Comparison of ENCODE assay signal across 8 mouse cellular contexts in the genomic region with DNA sequence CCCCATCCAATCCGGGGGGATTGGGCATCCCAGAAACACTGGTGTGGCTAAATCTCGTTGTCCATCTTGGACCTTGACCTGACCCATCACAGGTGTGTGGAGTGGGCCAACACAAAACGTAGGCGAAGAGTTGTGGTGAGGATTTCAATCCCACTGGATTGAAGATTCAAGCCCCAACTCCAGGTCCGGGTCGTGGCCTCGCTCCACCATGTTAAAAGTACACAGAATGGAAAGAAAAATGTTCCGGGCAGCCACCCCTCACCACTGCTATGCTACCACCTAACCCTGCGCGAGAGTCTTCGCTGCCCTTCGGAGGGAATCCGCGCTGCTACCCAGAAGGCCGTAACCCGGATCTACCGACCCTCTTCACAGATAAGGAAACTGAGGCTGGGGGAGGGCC. TPM values are rescaled to one million over a fixed set of nuclear protein-coding genes. Genes with fewer than 3 reads are reported as not detected.
DNase-seq lines count a peak whose midpoint lies in the region; ATAC-seq and TF ChIP-seq lines count a peak whose summit lies in the region.

No protein-coding gene starts in this region.

- no peak for TF ChIP-seq CTCF in gastrocnemius, adult 2 months (IDR thresholded peaks at IDR 0.05)
- TF ChIP-seq CTCF in spleen, adult 2 months (IDR thresholded peaks at IDR 0.05; ENCODE audit: extremely low read depth, insufficient read depth, insufficient read length, insufficient replicate concordance): no peak

- 13% methylated on average over 17 of the region's 17 CpGs for WGBS in spleen, adult 2 months
- WGBS in limb, embryonic 13.5 days: 13% methylated on average over 17 of the region's 17 CpGs
- 12% methylated on average over 17 of the region's 17 CpGs for WGBS in stomach, embryonic 16.5 days

- DNase-seq in gastrocnemius, adult 2 months: no peak
- no peak for DNase-seq in gastrocnemius, postnatal 36 days
- DNase-seq in spleen, adult 2 months (ENCODE audit: low read depth in 1 of 2, low spot score in 2 of 2): peak in 1 of 2 experiments; percentile 27
- DNase-seq in spleen, adult 18-20 months: no peak

- no peak for TF ChIP-seq POLR2A in spleen, adult 2 months (IDR thresholded peaks at IDR 0.05; ENCODE audit: low read depth, low read length)

- H3K4me2 ChIP-seq in limb, embryonic 13.5 days (replicated peaks): peak overlapping the region; percentile 91
- peak overlapping the region; percentile 93 for H3K4me2 ChIP-seq in stomach, embryonic 16.5 days (ENCODE audit: low read depth, low read length)

- H3K9ac ChIP-seq in limb, embryonic 13.5 days: peak overlapping the region; percentile 89
- H3K9ac ChIP-seq in stomach, embryonic 16.5 days (ENCODE audit: low read length): peak overlapping the region; percentile 90

- ATAC-seq in limb, embryonic 13.5 days (ENCODE audit: low FRiP score, low read depth): no peak
- no peak for ATAC-seq in stomach, embryonic 16.5 days (ENCODE audit: insufficient read depth, low FRiP score)
- ATAC-seq in megakaryocyte progenitor cell, adult 5-6 weeks (replicated peaks; ENCODE audit: poor library complexity): no peak
- no peak for ATAC-seq in frontal cortex, adult (ENCODE audit: low TSS enrichment)

- no peaks in the 10 kb centered on the region for H3K36me3 ChIP-seq in spleen, adult 2 months (ENCODE audit: control insufficient read depth, insufficient read depth, low read length)
- H3K36me3 ChIP-seq in limb, embryonic 13.5 days: no peaks in the 10 kb centered on the region; the same call in 1 of the 2 replicates
- no peaks in the 10 kb centered on the region for H3K36me3 ChIP-seq in stomach, embryonic 16.5 days (ENCODE audit: control insufficient read depth, insufficient read depth, low read length)

- intact Hi-C loops in gastrocnemius, adult 2 months (cut with DNase I): loop anchor here (5.0 kb wide), 1 partner anchor 41 kb away; no protein-coding TSS in a partner anchor
- intact Hi-C loops in gastrocnemius, postnatal 36 days (cut with DNase I): no loop called here

- no peaks in the 10 kb centered on the region for H3K9me3 ChIP-seq in limb, embryonic 13.5 days
- H3K9me3 ChIP-seq in stomach, embryonic 16.5 days (replicated peaks; ENCODE audit: control insufficient read depth, low read length): no peaks in the 10 kb centered on the region

- no peak overlapping the region for H3K27ac ChIP-seq in gastrocnemius, adult 2 months
- H3K27ac ChIP-seq in spleen, adult 2 months (ENCODE audit: insufficient read depth, low read length): no peak overlapping the region; the same call in 1 of the 2 replicates
- H3K27ac ChIP-seq in limb, embryonic 13.5 days: no peak overlapping the region
- 0 out of 2 replicates have a peak overlapping the region, but pooled peaks have one; percentile 77 for H3K27ac ChIP-seq in stomach, embryonic 16.5 days (ENCODE audit: low read length)

- H3K27me3 ChIP-seq in spleen, adult 2 months (ENCODE audit: control insufficient read depth, insufficient read depth, low read length): no peaks in the 10 kb centered on the region
- H3K27me3 ChIP-seq in limb, embryonic 13.5 days: no peaks in the 10 kb centered on the region
- no peaks in the 10 kb centered on the region for H3K27me3 ChIP-seq in stomach, embryonic 16.5 days (ENCODE audit: control insufficient read depth, insufficient read depth, low read length)

- peak overlapping the region; percentile 80 for H3K4me3 ChIP-seq in gastrocnemius, adult 2 months
- peak overlapping the region; percentile 82 for H3K4me3 ChIP-seq in spleen, adult 2 months (ENCODE audit: extremely low read depth, insufficient read depth, insufficient read length)
- H3K4me3 ChIP-seq in limb, embryonic 13.5 days: peak overlapping the region; percentile 83
- H3K4me3 ChIP-seq in stomach, embryonic 16.5 days (replicated peaks; ENCODE audit: low read length): peak overlapping the region; percentile 91

- peaks cover 26% of the 10 kb centered on the region for H3K4me1 ChIP-seq in spleen, adult 2 months (ENCODE audit: control insufficient read depth, insufficient read depth, insufficient read length)
- H3K4me1 ChIP-seq in limb, embryonic 13.5 days: peaks cover 62% of the 10 kb centered on the region
- peaks cover 61% of the 10 kb centered on the region for H3K4me1 ChIP-seq in stomach, embryonic 16.5 days (ENCODE audit: control insufficient read depth, insufficient read depth, low read length)

RNA-seq across cellular contexts. Expression of a gene that starts 1.2 kb away (rescaled TPM):
- 1 to 10 TPM in 1 of 2 experiments, under 1 TPM in 1; 0.92 to 1.9 TPM for total RNA-seq in gastrocnemius, adult 2 months (2021)
- 1 to 10 TPM; 1.5 TPM for total RNA-seq in gastrocnemius, postnatal 36 days (2021)
- 27.9 and 41.8 TPM in 2 replicates for polyA plus RNA-seq in spleen, adult 2 months (2012; rRNA removed)
- 9.3 and 10.0 TPM in 2 replicates for polyA plus RNA-seq in limb, embryonic 13.5 days (2015; fragmentation: Nextera tagmentation; extraction: Ambion mirVana)
- 8.4 and 8.7 TPM in 2 replicates for polyA plus RNA-seq in stomach, embryonic 16.5 days (2015; fragmentation: Nextera tagmentation; extraction: Ambion mirVana)
- 5.3 and 5.4 TPM in 2 replicates for total RNA-seq in megakaryocyte progenitor cell, adult 5-6 weeks (2015)
- 4.3 and 6.0 TPM in 2 replicates for total RNA-seq in megakaryocyte progenitor cell, adult 5-6 weeks (2017)

RNA-seq across cellular contexts. Expression of a gene that starts 14.2 kb away (rescaled TPM):
- 10 to 100 TPM; 60.6 to 61.7 TPM for total RNA-seq in gastrocnemius, adult 2 months (2021)
- 10 to 100 TPM; 52.5 to 62.7 TPM for total RNA-seq in gastrocnemius, postnatal 36 days (2021)
- 220 and 302 TPM in 2 replicates for polyA plus RNA-seq in spleen, adult 2 months (2012; rRNA removed)
- polyA plus RNA-seq in limb, embryonic 13.5 days (2015; fragmentation: Nextera tagmentation; extraction: Ambion mirVana): 80.9 and 83.0 TPM in 2 replicates
- polyA plus RNA-seq in stomach, embryonic 16.5 days (2015; fragmentation: Nextera tagmentation; extraction: Ambion mirVana): 42.9 and 44.3 TPM in 2 replicates
- 59.7 and 79.8 TPM in 2 replicates for total RNA-seq in megakaryocyte progenitor cell, adult 5-6 weeks (2015)
- total RNA-seq in megakaryocyte progenitor cell, adult 5-6 weeks (2017): 20.5 and 29.4 TPM in 2 replicates

RNA-seq across cellular contexts. Expression of a gene that starts 14.6 kb away (rescaled TPM):
- 10 to 100 TPM in 1 of 2 experiments, 1 to 10 TPM in 1; 9.8 to 10.4 TPM for total RNA-seq in gastrocnemius, adult 2 months (2021)
- 1 to 10 TPM; 8.8 to 9.7 TPM for total RNA-seq in gastrocnemius, postnatal 36 days (2021)
- 78.0 and 95.1 TPM in 2 replicates for polyA plus RNA-seq in spleen, adult 2 months (2012; rRNA removed)
- 28.3 and 28.7 TPM in 2 replicates for polyA plus RNA-seq in limb, embryonic 13.5 days (2015; fragmentation: Nextera tagmentation; extraction: Ambion mirVana)
- polyA plus RNA-seq in stomach, embryonic 16.5 days (2015; fragmentation: Nextera tagmentation; extraction: Ambion mirVana): 16.7 TPM in 2 replicates
- total RNA-seq in megakaryocyte progenitor cell, adult 5-6 weeks (2015): 34.1 and 35.2 TPM in 2 replicates
- total RNA-seq in megakaryocyte progenitor cell, adult 5-6 weeks (2017): 17.1 and 19.2 TPM in 2 replicates

RNA-seq across cellular contexts. Expression of a gene that starts 26.7 kb away (rescaled TPM):
- 10 to 100 TPM; 17.0 to 17.5 TPM for total RNA-seq in gastrocnemius, adult 2 months (2021)
- total RNA-seq in gastrocnemius, postnatal 36 days (2021): 10 to 100 TPM; 14.5 to 14.8 TPM
- 94.8 and 110 TPM in 2 replicates for polyA plus RNA-seq in spleen, adult 2 months (2012; rRNA removed)
- 83.9 and 92.0 TPM in 2 replicates for polyA plus RNA-seq in limb, embryonic 13.5 days (2015; fragmentation: Nextera tagmentation; extraction: Ambion mirVana)
- 92.1 and 99.9 TPM in 2 replicates for polyA plus RNA-seq in stomach, embryonic 16.5 days (2015; fragmentation: Nextera tagmentation; extraction: Ambion mirVana)
- 25.9 and 27.2 TPM in 2 replicates for total RNA-seq in megakaryocyte progenitor cell, adult 5-6 weeks (2015)
- 11.2 and 15.9 TPM in 2 replicates for total RNA-seq in megakaryocyte progenitor cell, adult 5-6 weeks (2017)

RNA-seq across cellular contexts. Expression of a gene that starts 26.8 kb away (rescaled TPM):
- under 1 TPM; 0.48 to 0.89 TPM for total RNA-seq in gastrocnemius, adult 2 months (2021)
- total RNA-seq in gastrocnemius, postnatal 36 days (2021): under 1 TPM; 0.52 to 0.99 TPM
- 17.0 and 25.7 TPM in 2 replicates for polyA plus RNA-seq in spleen, adult 2 months (2012; rRNA removed)
- polyA plus RNA-seq in limb, embryonic 13.5 days (2015; fragmentation: Nextera tagmentation; extraction: Ambion mirVana): 7.6 and 8.8 TPM in 2 replicates
- 5.6 and 6.7 TPM in 2 replicates for polyA plus RNA-seq in stomach, embryonic 16.5 days (2015; fragmentation: Nextera tagmentation; extraction: Ambion mirVana)
- total RNA-seq in megakaryocyte progenitor cell, adult 5-6 weeks (2015): 0.57 and 0.81 TPM in 2 replicates
- total RNA-seq in megakaryocyte progenitor cell, adult 5-6 weeks (2017): 0.08 TPM in 1 of 2 replicates, not detected in the other
